ENCODE assay signal across 16 mouse cellular contexts in the genomic region with DNA sequence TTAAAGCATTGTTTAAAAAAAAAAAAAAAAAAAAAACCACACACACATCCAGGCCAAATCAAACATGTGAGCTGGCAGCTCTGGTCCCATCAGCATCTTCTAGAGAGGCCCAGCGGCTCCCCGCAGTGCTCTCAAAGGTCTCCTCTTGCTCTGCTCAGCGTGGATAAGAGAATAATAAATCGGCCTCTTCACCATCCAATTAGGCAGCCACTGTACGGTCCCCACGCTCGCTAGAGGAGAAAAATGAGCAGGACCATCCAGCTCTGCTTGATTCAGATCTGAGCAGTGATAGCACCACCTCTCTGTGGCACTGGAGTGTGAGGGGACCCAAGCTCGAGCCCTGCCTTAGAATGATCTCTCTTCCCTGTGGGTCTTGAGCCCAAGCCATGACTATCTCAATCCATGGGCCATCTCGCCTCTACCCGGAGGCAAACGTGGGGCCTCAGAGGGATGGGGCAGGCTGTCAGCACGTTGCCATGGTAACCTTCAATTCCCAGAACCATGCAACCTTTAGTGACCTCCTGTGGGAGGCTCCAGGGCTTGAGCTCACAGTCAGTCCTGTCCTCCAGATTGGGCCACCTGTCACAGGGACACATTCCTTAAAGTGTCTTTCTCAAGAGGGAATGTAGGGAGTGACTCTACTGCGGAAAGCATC.
DNase-seq lines count a peak whose midpoint lies in the region; ATAC-seq and TF ChIP-seq lines count a peak whose summit lies in the region.
"Had no signal": no experiment of that assay in that cellular context is flagged by ENCODE, and none has a peak within 500 bp of the region (broad histone marks: within the 10 kb centered on the region; RNA-seq: fewer than 3 reads in every experiment).

No protein-coding gene starts in this region.

- no peak overlapping the region for H3K9ac ChIP-seq in forebrain, embryonic 12.5 days
- no peak overlapping the region for H3K9ac ChIP-seq in hindbrain, embryonic 14.5 days
- H3K9ac ChIP-seq: embryonic facial prominence, embryonic 13.5 days; heart, embryonic 15.5 days; limb, embryonic 15.5 days had no signal

- H3K36me3 ChIP-seq in forebrain, embryonic 12.5 days (replicated peaks): no peaks in the 10 kb centered on the region
- no peaks in the 10 kb centered on the region for H3K36me3 ChIP-seq in forebrain, embryonic 10.5 days (replicated peaks)
- no peaks in the 10 kb centered on the region for H3K36me3 ChIP-seq in hindbrain, embryonic 14.5 days (replicated peaks; ENCODE audit: control insufficient read depth, insufficient read depth)
- H3K36me3 ChIP-seq: embryonic facial prominence, embryonic 13.5 days; heart, embryonic 15.5 days; limb, embryonic 15.5 days had no signal

- H3K4me2 ChIP-seq in forebrain, embryonic 12.5 days: no peak overlapping the region
- H3K4me2 ChIP-seq in hindbrain, embryonic 14.5 days (replicated peaks): no peak overlapping the region
- H3K4me2 ChIP-seq: embryonic facial prominence, embryonic 13.5 days; heart, embryonic 15.5 days; limb, embryonic 15.5 days had no signal

- no peak overlapping the region for H3K27ac ChIP-seq in forebrain, embryonic 12.5 days
- H3K27ac ChIP-seq in forebrain, embryonic 10.5 days: no peak overlapping the region
- H3K27ac ChIP-seq in hindbrain, embryonic 14.5 days: no peak overlapping the region
- no peak overlapping the region for H3K27ac ChIP-seq in cerebellum, adult 2 months (ENCODE audit: insufficient read depth, low read length)
- H3K27ac ChIP-seq: embryonic facial prominence, embryonic 13.5 days; heart, embryonic 15.5 days; limb, embryonic 15.5 days had no signal

- peaks cover 35% of the 10 kb centered on the region for H3K27me3 ChIP-seq in forebrain, embryonic 12.5 days
- H3K27me3 ChIP-seq in forebrain, embryonic 10.5 days (ENCODE audit: poor library complexity, severe bottlenecking): peaks cover 87% of the 10 kb centered on the region
- H3K27me3 ChIP-seq in hindbrain, embryonic 14.5 days (ENCODE audit: control insufficient read depth, insufficient read depth, low read length): 0 out of 2 replicates have a peak, but pooled peaks cover 5% of the 10 kb centered on the region
- no peaks in the 10 kb centered on the region for H3K27me3 ChIP-seq in cerebellum, adult 2 months (ENCODE audit: control insufficient read depth, insufficient read depth, low read length)

- peak; percentile 45; the same call in 1 of the 2 replicates for ATAC-seq in forebrain, embryonic 12.5 days (ENCODE audit: low FRiP score)
- ATAC-seq in hindbrain, embryonic 14.5 days (ENCODE audit: low FRiP score): 0 out of 2 replicates have a peak, but pooled peaks have one; percentile 49
- ATAC-seq: intestine, postnatal 0 days; lung, postnatal 0 days had no signal

- TF ChIP-seq POLR2A in brain, embryonic 14.5 days (IDR thresholded peaks at IDR 0.05; ENCODE audit: borderline replicate concordance, extremely low read depth, insufficient read depth, insufficient read length, poor library complexity, severe bottlenecking): no peak
- no peak for TF ChIP-seq POLR2A in cerebellum, adult 2 months (IDR thresholded peaks at IDR 0.05; ENCODE audit: borderline replicate concordance, insufficient read depth, low read length)

- no peak for DNase-seq in forebrain, embryonic 10.5 days (ENCODE audit: extremely low spot score, low spot score)
- peak; percentile 56 for DNase-seq in brain, embryonic 14.5 days (ENCODE audit: low read depth)
- DNase-seq in hindbrain, embryonic 14.5 days (ENCODE audit: low spot score): no peak
- peak; percentile 39 for DNase-seq in neural tube, embryonic 10.5 days (ENCODE audit: extremely low spot score, low spot score)
- DNase-seq in adrenal gland, adult 18-20 months (ENCODE audit: low spot score in 2 of 2): no peak
- no peak for DNase-seq in cerebellum, adult 2 months
- no peak for DNase-seq in natural killer cell, adult 2 months (ENCODE audit: low spot score in 2 of 2)
- DNase-seq: cerebellum, adult 8-10 months; kidney, postnatal 36 days; layer of hippocampus, postnatal 36 days had no signal

- 35% methylated on average over 13 of the region's 13 CpGs for WGBS in forebrain, embryonic 12.5 days
- 47% methylated on average over 13 of the region's 13 CpGs for WGBS in forebrain, embryonic 10.5 days
- 20% methylated on average over 13 of the region's 13 CpGs for WGBS in hindbrain, embryonic 14.5 days
- 72% methylated on average over 13 of the region's 13 CpGs for WGBS in cerebellum, adult 2 months

- H3K4me1 ChIP-seq in forebrain, embryonic 12.5 days: peaks cover 35% of the 10 kb centered on the region
- peaks cover 39% of the 10 kb centered on the region for H3K4me1 ChIP-seq in forebrain, embryonic 10.5 days
- H3K4me1 ChIP-seq in hindbrain, embryonic 14.5 days (replicated peaks; ENCODE audit: control insufficient read depth, insufficient read depth, low read length): peaks cover 26% of the 10 kb centered on the region
- H3K4me1 ChIP-seq in cerebellum, adult 2 months (ENCODE audit: control insufficient read depth, insufficient read depth, low read length): peaks cover 2% of the 10 kb centered on the region; the same call in 1 of the 2 replicates
- H3K4me1 ChIP-seq: heart, embryonic 15.5 days had no signal

- H3K9me3 ChIP-seq in forebrain, embryonic 12.5 days: no peaks in the 10 kb centered on the region
- H3K9me3 ChIP-seq in forebrain, embryonic 10.5 days: no peaks in the 10 kb centered on the region
- no peaks in the 10 kb centered on the region for H3K9me3 ChIP-seq in hindbrain, embryonic 14.5 days (ENCODE audit: control insufficient read depth, low read length)
- H3K9me3 ChIP-seq: embryonic facial prominence, embryonic 13.5 days; heart, embryonic 15.5 days; limb, embryonic 15.5 days had no signal

- no peak overlapping the region for H3K4me3 ChIP-seq in forebrain, embryonic 12.5 days (replicated peaks)
- H3K4me3 ChIP-seq in forebrain, embryonic 10.5 days: no peak overlapping the region
- no peak overlapping the region for H3K4me3 ChIP-seq in hindbrain, embryonic 14.5 days (replicated peaks; ENCODE audit: low read length)
- no peak overlapping the region for H3K4me3 ChIP-seq in cerebellum, adult 2 months (replicated peaks; ENCODE audit: insufficient read depth, low read depth, low read length)
- H3K4me3 ChIP-seq: embryonic facial prominence, embryonic 13.5 days; heart, embryonic 15.5 days; limb, embryonic 15.5 days had no signal

- no peak for TF ChIP-seq CTCF in brain, embryonic 14.5 days (IDR thresholded peaks at IDR 0.05; ENCODE audit: borderline replicate concordance, extremely low read depth, insufficient read depth, insufficient read length)
- TF ChIP-seq CTCF in cerebellum, adult 2 months (IDR thresholded peaks at IDR 0.05; ENCODE audit: borderline replicate concordance, insufficient read depth, low read depth, low read length): no peak

Comparison
In these comparisons a context has a peak if more than half of its experiments do, and no peak if none do; other contexts are left out.
1. DNase-seq: peak in brain, embryonic 14.5 days (single experiment) and neural tube, embryonic 10.5 days (single experiment); none in forebrain, embryonic 10.5 days (single experiment), hindbrain, embryonic 14.5 days (single experiment), adrenal gland, adult 18-20 months (0 of 2), cerebellum, adult 2 months (0 of 2) and natural killer cell, adult 2 months (0 of 2).